Mouse (Mus musculus) embryonic facial prominence, embryonic 13.5 days (tissue): ENCODE measurements around the gene Suclg2. TPM values are rescaled to one million over a fixed set of nuclear protein-coding genes. Genes with fewer than 3 reads are reported as not detected.

Experiments used
- ATAC-seq: fragments of 200-750 bp; cut with Nextera tagmentation; 2 replicates; pipeline ENCODE4 v1.8.0; 2017; ENCODE audit warnings: low read depth; ENCODE audit not compliant: insufficient number of reproducible peaks, insufficient read depth, low FRiP score, low TSS enrichment
- H3K27ac ChIP-seq: fragments of 300-500 bp; sonication (generic); 2 replicates; pipeline ENCODE4 v1.5.1; 2015; ENCODE audit warnings: moderate library complexity, mild to moderate bottlenecking, inconsistent platforms
- H3K27me3 ChIP-seq: fragments of 300-500 bp; sonication (generic); 2 replicates; pipeline ENCODE4 v1.6.1; 2015; ENCODE audit warnings: mild to moderate bottlenecking, inconsistent platforms
- H3K36me3 ChIP-seq: fragments of 300-500 bp; sonication (generic); 2 replicates; pipeline ENCODE4 v1.6.1; 2015; ENCODE audit warnings: mild to moderate bottlenecking, inconsistent platforms
- H3K4me1 ChIP-seq: fragments of 300-500 bp; sonication (generic); 2 replicates; pipeline ENCODE4 v1.6.1; 2015; ENCODE audit warnings: inconsistent platforms
- H3K4me2 ChIP-seq: fragments of 300-500 bp; sonication (generic); 2 replicates; pipeline ENCODE4 v1.6.1; 2015; ENCODE audit warnings: moderate library complexity, mild to moderate bottlenecking, inconsistent platforms
- H3K4me3 ChIP-seq: fragments of 300-500 bp; sonication (generic); 2 replicates; pipeline ENCODE4 v1.5.1; 2015; ENCODE audit warnings: mild to moderate bottlenecking, inconsistent platforms
- H3K9ac ChIP-seq: fragments of 300-500 bp; sonication (generic); 2 replicates; pipeline ENCODE4 v1.6.1; 2015; ENCODE audit warnings: mild to moderate bottlenecking, inconsistent platforms
- H3K9me3 ChIP-seq: fragments of 300-500 bp; sonication (generic); 2 replicates; pipeline ENCODE4 v1.6.1; 2016; ENCODE audit warnings: inconsistent platforms
- WGBS: fragments of 180-500 bp; shearing (Covaris S2); methylation state at CpG from one replicate; pipeline ENCODE4 v1.1.7; 2015; ENCODE audit warnings: mixed read lengths; 5-methylcytosine and 5-hydroxymethylcytosine counted together
- polyA plus RNA-seq: library from polyadenylated mRNA; unstranded; fragments of >200 nt; fragmentation: Nextera tagmentation; extraction: Ambion mirVana; gene quantifications from 2 replicates; pipeline ENCODE4 v1.2.1, GENCODE M21; 2015

The Suclg2 gene
- polyA plus RNA-seq, 1 experiment from 2014 or later, result 52.3 TPM

GRCm38 (mm10) chr6:95716476-95716875 is 2.1 kb downstream of the Suclg2 start:
- H3K4me1 ChIP-seq, result peaks cover 22% of the 10 kb centered on the region
- no peak overlapping the region for H3K4me2 ChIP-seq
- 92% methylated on average over 5 of the region's 5 CpGs for WGBS
- no peak overlapping the region for H3K4me3 ChIP-seq
- H3K27ac ChIP-seq, result no peak overlapping the region
- no peaks in the 10 kb centered on the region for H3K27me3 ChIP-seq
- no peak for ATAC-seq
- no peaks in the 10 kb centered on the region for H3K36me3 ChIP-seq
- H3K9me3 ChIP-seq, result no peaks in the 10 kb centered on the region
- H3K9ac ChIP-seq, result no peak overlapping the region

GRCm38 (mm10) chr6:95713245-95713644 is 5.4 kb downstream of the Suclg2 start:
- Histone ChIP-seq H3K36me3 (no peaks in the 10 kb centered on the region), H3K4me1 (peaks cover 18% of the 10 kb centered on the region; the same call in 1 of the 2 replicates), H3K27ac (no peak overlapping the region), H3K27me3 (no peaks in the 10 kb centered on the region), H3K4me2 (no peak overlapping the region), H3K9ac (no peak overlapping the region), H3K4me3 (no peak overlapping the region), H3K9me3 (no peaks in the 10 kb centered on the region)
- ATAC-seq, result no peak
- 31% methylated on average over 5 of the region's 5 CpGs for WGBS

GRCm38 (mm10) chr6:95712081-95712480 is 6.5 kb downstream of the Suclg2 start:
- WGBS, result 92% methylated on average over 4 of the region's 4 CpGs
- H3K27me3 ChIP-seq, result no peaks in the 10 kb centered on the region
- no peaks in the 10 kb centered on the region for H3K36me3 ChIP-seq
- H3K9ac ChIP-seq, result no peak overlapping the region
- no peak for ATAC-seq
- no peak overlapping the region for H3K27ac ChIP-seq
- H3K9me3 ChIP-seq, result no peaks in the 10 kb centered on the region
- peaks cover 15% of the 10 kb centered on the region; the same call in 1 of the 2 replicates for H3K4me1 ChIP-seq
- H3K4me2 ChIP-seq, result no peak overlapping the region
- no peak overlapping the region for H3K4me3 ChIP-seq

GRCm38 (mm10) chr6:95711671-95712070 is 6.9 kb downstream of the Suclg2 start:
- Histone ChIP-seq H3K36me3 (no peaks in the 10 kb centered on the region), H3K27ac (no peak overlapping the region), H3K9ac (no peak overlapping the region), H3K4me1 (peaks cover 12% of the 10 kb centered on the region; the same call in 1 of the 2 replicates), H3K9me3 (no peaks in the 10 kb centered on the region), H3K4me3 (no peak overlapping the region), H3K27me3 (no peaks in the 10 kb centered on the region), H3K4me2 (no peak overlapping the region)
- WGBS, result 79% methylated on average over 3 of the region's 3 CpGs
- no peak for ATAC-seq

GRCm38 (mm10) chr6:95710886-95711285 is 7.7 kb downstream of the Suclg2 start:
- WGBS, result 84% methylated on average over 6 of the region's 6 CpGs
- H3K27ac ChIP-seq, result no peak overlapping the region
- no peak for ATAC-seq

GRCm38 (mm10) chr6:95709531-95709930 is 9.1 kb downstream of the Suclg2 start:
- Histone ChIP-seq H3K9ac (no peak overlapping the region), H3K9me3 (no peaks in the 10 kb centered on the region), H3K27ac (no peak overlapping the region), H3K4me1 (peaks cover 12% of the 10 kb centered on the region; the same call in 1 of the 2 replicates), H3K4me3 (no peak overlapping the region), H3K36me3 (no peaks in the 10 kb centered on the region), H3K27me3 (no peaks in the 10 kb centered on the region), H3K4me2 (no peak overlapping the region)
- WGBS, result 51% methylated on average over 4 of the region's 4 CpGs
- no peak for ATAC-seq

More at GRCm38 (mm10) chr6:95710886-95711285, 7.7 kb downstream of the Suclg2 start:
- Histone ChIP-seq H3K27me3 (no peaks in the 10 kb centered on the region), H3K36me3 (no peaks in the 10 kb centered on the region), H3K4me3 (no peak overlapping the region), H3K4me1 (peaks cover 12% of the 10 kb centered on the region; the same call in 1 of the 2 replicates), H3K9ac (no peak overlapping the region), H3K4me2 (no peak overlapping the region), H3K9me3 (no peaks in the 10 kb centered on the region)

GRCm38 (mm10) chr6:95709106-95709505 is 9.5 kb downstream of the Suclg2 start:
- Histone ChIP-seq H3K4me2 (no peak overlapping the region), H3K27ac (no peak overlapping the region), H3K9me3 (no peaks in the 10 kb centered on the region), H3K27me3 (no peaks in the 10 kb centered on the region), H3K4me3 (no peak overlapping the region), H3K4me1 (peaks cover 12% of the 10 kb centered on the region; the same call in 1 of the 2 replicates), H3K36me3 (no peaks in the 10 kb centered on the region), H3K9ac (no peak overlapping the region)
- WGBS, result 84% methylated on average over 5 of the region's 5 CpGs
- no peak for ATAC-seq

- H3K9me3 ChIP-seq, result no peaks in the 10 kb centered on the region
- no peak overlapping the region for H3K4me2 ChIP-seq
- H3K4me1 ChIP-seq, result peaks cover 13% of the 10 kb centered on the region; the same call in 1 of the 2 replicates
- no peak overlapping the region for H3K4me3 ChIP-seq
- no peak for ATAC-seq
- 89% methylated on average over 4 of the region's 4 CpGs for WGBS
- no peaks in the 10 kb centered on the region for H3K36me3 ChIP-seq
- H3K9ac ChIP-seq, result no peak overlapping the region
- H3K27me3 ChIP-seq, result no peaks in the 10 kb centered on the region
- no peak overlapping the region for H3K27ac ChIP-seq
These were observed 14.0 kb downstream of the Suclg2 start for GRCm38 (mm10) chr6:95704626-95705025.

GRCm38 (mm10) chr6:95702200-95702599 is 16.4 kb downstream of the Suclg2 start:
- H3K4me1 ChIP-seq, result peaks cover 34% of the 10 kb centered on the region
- H3K9ac ChIP-seq, result no peak overlapping the region
- no peak overlapping the region for H3K27ac ChIP-seq
- 60% methylated on average over 9 of the region's 9 CpGs for WGBS
- no peaks in the 10 kb centered on the region for H3K27me3 ChIP-seq
- H3K9me3 ChIP-seq, result no peaks in the 10 kb centered on the region
- no peak for ATAC-seq
- no peak overlapping the region for H3K4me2 ChIP-seq
- no peaks in the 10 kb centered on the region for H3K36me3 ChIP-seq
- no peak overlapping the region for H3K4me3 ChIP-seq

GRCm38 (mm10) chr6:95701786-95702185 is 16.8 kb downstream of the Suclg2 start:
- no peak overlapping the region for H3K4me2 ChIP-seq
- WGBS, result 82% methylated on average over 7 of the region's 7 CpGs
- H3K36me3 ChIP-seq, result no peaks in the 10 kb centered on the region
- peaks cover 34% of the 10 kb centered on the region for H3K4me1 ChIP-seq
- H3K27ac ChIP-seq, result no peak overlapping the region
- no peak overlapping the region for H3K9ac ChIP-seq
- H3K27me3 ChIP-seq, result no peaks in the 10 kb centered on the region
- H3K9me3 ChIP-seq, result no peaks in the 10 kb centered on the region
- no peak for ATAC-seq
- no peak overlapping the region for H3K4me3 ChIP-seq

- Histone ChIP-seq H3K9me3 (no peaks in the 10 kb centered on the region), H3K4me1 (peaks cover 34% of the 10 kb centered on the region), H3K9ac (no peak overlapping the region), H3K27me3 (no peaks in the 10 kb centered on the region), H3K4me2 (no peak overlapping the region), H3K27ac (no peak overlapping the region), H3K4me3 (no peak overlapping the region), H3K36me3 (no peaks in the 10 kb centered on the region)
- 59% methylated on average over 2 of the region's 2 CpGs for WGBS
- ATAC-seq, result no peak
These were observed 17.5 kb downstream of the Suclg2 start for GRCm38 (mm10) chr6:95700981-95701610.

- Histone ChIP-seq H3K27me3 (no peaks in the 10 kb centered on the region), H3K9ac (no peak overlapping the region)
- WGBS, result 73% methylated on average over 5 of the region's 5 CpGs
These were observed 18.4 kb downstream of the Suclg2 start for GRCm38 (mm10) chr6:95700191-95700590.

More at GRCm38 (mm10) chr6:95700191-95700590, 18.4 kb downstream of the Suclg2 start:
- Histone ChIP-seq H3K36me3 (no peaks in the 10 kb centered on the region), H3K4me3 (no peak overlapping the region), H3K9me3 (no peaks in the 10 kb centered on the region), H3K4me1 (peaks cover 34% of the 10 kb centered on the region), H3K4me2 (no peak overlapping the region), H3K27ac (no peak overlapping the region)
- no peak for ATAC-seq
